Mouse (Mus musculus) fibroblast of lung, adult 2 months (primary cell): ENCODE data around the gene Zfp296.

Experiments
- DNase-seq: peaks from one replicate; pipeline ENCODE4 v3.0.0-alpha.2; 2011; ENCODE audit warnings: low read depth

Gene Zfp296

GRCm38 (mm10) chr7:19607291-19607690, 30.2 kb downstream of the Zfp296 start:
- no peak for DNase-seq

GRCm38 (mm10) chr7:19609641-19610332, 32.7 kb downstream of the Zfp296 start:
- DNase-seq = no peak

GRCm38 (mm10) chr7:19610969-19611368, 33.9 kb downstream of the Zfp296 start:
- no peak for DNase-seq

GRCm38 (mm10) chr7:19615036-19615577, 38.0 kb downstream of the Zfp296 start:
- DNase-seq = no peak

GRCm38 (mm10) chr7:19619004-19619801, 42.1 kb downstream of the Zfp296 start:
- peak; percentile 51 for DNase-seq

GRCm38 (mm10) chr7:19620811-19621210, 43.7 kb downstream of the Zfp296 start:
- DNase-seq = no peak

GRCm38 (mm10) chr7:19622241-19622640, 45.2 kb downstream of the Zfp296 start:
- no peak for DNase-seq

- no peak for DNase-seq
Observed at GRCm38 (mm10) chr7:19623433-19623832, 46.3 kb downstream of the Zfp296 start.

GRCm38 (mm10) chr7:19627721-19628120, 50.6 kb downstream of the Zfp296 start:
- no peak for DNase-seq

GRCm38 (mm10) chr7:19628192-19628535, 51.1 kb downstream of the Zfp296 start:
- DNase-seq = no peak

GRCm38 (mm10) chr7:19628536-19629360, 51.7 kb downstream of the Zfp296 start:
- peak; percentile 93 for DNase-seq

- DNase-seq = peak; percentile 44
Observed at GRCm38 (mm10) chr7:19629361-19629734, 52.3 kb downstream of the Zfp296 start, which contains the start of gene Relb. Relb (minus strand) TSS chr7:19629438.
